Mouse (Mus musculus) forebrain, postnatal 0 days (tissue): ENCODE measurements around the gene Map3k19. TPM values are rescaled to one million over a fixed set of nuclear protein-coding genes. Genes with fewer than 3 reads are reported as not detected.
A peak's percentile ranks its signal among the peaks of the same experiment; 100 is the strongest.

Source experiments
- ATAC-seq: fragments of 200-750 bp; cut with Nextera tagmentation; 2 replicates; pipeline ENCODE4 v1.8.0; 2017; ENCODE audit warnings: mild to moderate bottlenecking, moderate library complexity
- DNase-seq: peaks from one replicate; pipeline ENCODE4 v3.0.0-alpha.2; 2015
- H3K27ac ChIP-seq: fragments of 300-500 bp; sonication (generic); 2 replicates; pipeline ENCODE4 v1.5.1; 2014; ENCODE audit warnings: low read depth, mild to moderate bottlenecking, antibody characterized with exemption, low read length, moderate library complexity, mixed read lengths
- H3K27me3 ChIP-seq: fragments of 300-500 bp; sonication (generic); 2 replicates; pipeline ENCODE4 v1.6.1; 2014; ENCODE audit warnings: mild to moderate bottlenecking, low read length, mixed read lengths; ENCODE audit not compliant: insufficient read depth
- H3K36me3 ChIP-seq: fragments of 300-500 bp; sonication (generic); 2 replicates; pipeline ENCODE4 v1.6.1; 2014; ENCODE audit warnings: mild to moderate bottlenecking, moderate library complexity; ENCODE audit not compliant: insufficient read depth
- H3K4me1 ChIP-seq: fragments of 300-500 bp; sonication (generic); 2 replicates; pipeline ENCODE4 v1.6.1; 2014; ENCODE audit warnings: antibody characterized with exemption; ENCODE audit not compliant: insufficient read depth
- H3K4me2 ChIP-seq: fragments of 300-500 bp; sonication (generic); 2 replicates; pipeline ENCODE4 v1.6.1; 2014; ENCODE audit warnings: low read depth, mild to moderate bottlenecking, moderate library complexity
- H3K4me3 ChIP-seq: fragments of 300-500 bp; sonication (generic); 2 replicates; pipeline ENCODE4 v1.5.1; 2014; ENCODE audit warnings: low read depth, low read length, mixed read lengths
- H3K9ac ChIP-seq: fragments of 300-500 bp; sonication (generic); 2 replicates; pipeline ENCODE4 v1.6.1; 2014; ENCODE audit warnings: mild to moderate bottlenecking
- H3K9me3 ChIP-seq: fragments of 300-500 bp; sonication (generic); 2 replicates; pipeline ENCODE4 v1.6.1; 2016; ENCODE audit warnings: low read length
- CTCF ChIP-seq: sonication (generic); IDR thresholded peaks from 2 replicates; pipeline ENCODE4 v1.5.1; 2016; ENCODE audit warnings: antibody characterized with exemption, control low read depth, low read depth
- WGBS: fragments of 180-500 bp; shearing (Covaris S2); extraction: QIAGEN DNeasy Blood & Tissue Kit; methylation state at CpG from one replicate; pipeline ENCODE4 v1.1.7; 2014; 5-methylcytosine and 5-hydroxymethylcytosine counted together
- polyA plus RNA-seq: library from polyadenylated mRNA; unstranded; fragments of >200 nt; fragmentation: Nextera tagmentation; extraction: Ambion mirVana; gene quantifications from 2 replicates; pipeline ENCODE4 v1.2.1, GENCODE M21; 2015
- total RNA-seq: library from RNA; depleted of rRNA; stranded (reverse); fragments of >200 nt; gene quantifications from 2 replicates; pipeline ENCODE4 v1.2.3, GENCODE M21; 2014; rRNA removed

Map3k19 gene
- total and polyA plus RNA-seq, 2 experiments from 2014 or later, result 0.94 to 3.2 TPM

DNA sequence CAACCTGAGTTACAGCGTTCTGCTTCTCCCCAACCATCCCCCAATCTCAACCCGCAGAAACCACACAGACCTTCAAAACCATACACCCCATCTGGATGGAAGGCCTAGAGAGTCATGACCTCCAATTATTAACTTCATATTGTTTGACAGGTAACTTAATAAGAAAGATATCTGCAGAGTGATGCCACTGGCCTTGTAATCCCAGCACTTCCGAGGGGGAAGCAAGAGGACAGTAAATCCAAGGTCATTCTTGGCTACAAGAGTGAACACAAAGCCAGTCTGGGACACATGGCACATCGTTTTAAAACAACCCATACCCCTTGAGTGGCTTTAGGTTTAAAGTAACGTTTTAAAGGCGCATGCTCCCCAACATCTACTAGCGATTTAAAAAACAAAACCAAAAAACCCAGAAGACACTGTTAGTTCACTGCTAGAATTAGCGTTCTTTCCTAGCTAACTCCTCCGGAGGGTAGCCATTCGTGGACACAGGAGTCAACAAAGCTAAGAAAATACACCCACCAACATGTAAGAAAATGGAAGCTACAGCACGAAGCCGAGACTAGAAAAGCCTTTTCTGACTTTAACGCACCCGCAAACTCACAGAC, 81.5 kb downstream of the Map3k19 start:
- ATAC-seq, result peak; percentile 26
- peak overlapping the region; percentile 91 for H3K9ac ChIP-seq
- H3K27ac ChIP-seq, result peak overlapping the region; percentile 92
- no peak for TF ChIP-seq CTCF
- no peaks in the 10 kb centered on the region for H3K27me3 ChIP-seq
- H3K4me3 ChIP-seq, result peak overlapping the region; percentile 74
- peak overlapping the region; percentile 65 for H3K4me2 ChIP-seq
- no peak for DNase-seq
- no peaks in the 10 kb centered on the region for H3K36me3 ChIP-seq
- H3K4me1 ChIP-seq, result 0 out of 2 replicates have a peak, but pooled peaks cover 14% of the 10 kb centered on the region
- no peaks in the 10 kb centered on the region for H3K9me3 ChIP-seq
- 1% methylated on average over 14 of the region's 14 CpGs for WGBS

DNA sequence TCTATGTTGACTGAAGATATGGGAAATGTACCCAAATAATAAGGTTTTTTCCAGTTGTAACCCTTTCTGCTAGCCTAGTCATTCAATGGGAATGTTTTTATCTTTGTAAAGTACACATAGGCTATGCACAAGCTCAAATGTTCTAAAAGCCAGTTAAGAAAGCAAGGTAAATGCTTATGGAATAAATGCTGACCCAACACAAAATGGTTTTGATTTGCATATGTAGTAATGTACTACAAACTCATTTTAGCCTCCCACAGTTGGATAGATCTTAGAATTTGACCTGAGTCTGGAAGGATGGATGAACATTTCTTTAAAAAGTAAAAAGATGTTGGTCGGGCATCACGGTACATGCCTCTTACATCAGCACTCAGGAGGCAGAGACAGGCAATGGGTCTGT, 88.1 kb downstream of the Map3k19 start:
- DNase-seq (no peak), ATAC-seq (no peak)
- H3K4me3 ChIP-seq, result no peak overlapping the region
- no peaks in the 10 kb centered on the region for H3K9me3 ChIP-seq
- no peak for TF ChIP-seq CTCF
- no peaks in the 10 kb centered on the region for H3K36me3 ChIP-seq
- H3K4me1 ChIP-seq, result no peaks in the 10 kb centered on the region
- H3K27ac ChIP-seq, result no peak overlapping the region
- 92% methylated on average over 2 of the region's 2 CpGs for WGBS
- no peak overlapping the region for H3K9ac ChIP-seq
- H3K4me2 ChIP-seq, result no peak overlapping the region
- H3K27me3 ChIP-seq, result no peaks in the 10 kb centered on the region

DNA sequence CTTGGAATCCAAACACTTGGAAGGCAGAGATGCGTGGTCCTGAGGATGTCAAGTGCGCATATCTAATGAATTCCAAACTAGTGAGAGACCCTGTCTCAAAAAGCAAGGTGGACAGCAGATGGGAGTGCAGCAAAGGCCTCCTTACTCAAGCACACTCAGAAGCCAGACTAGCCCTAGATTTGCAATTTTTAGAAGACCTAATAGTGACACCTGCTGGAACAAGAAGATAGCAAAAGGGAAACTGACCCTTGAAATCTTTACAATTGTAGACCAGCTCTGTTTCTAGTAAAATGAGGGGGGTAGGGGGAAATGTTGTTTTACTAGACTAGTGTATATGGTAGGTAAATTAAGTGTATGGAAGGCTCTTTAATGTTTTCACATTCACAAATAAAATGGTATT, 89.4 kb downstream of the Map3k19 start:
- Histone ChIP-seq H3K9ac (no peak overlapping the region), H3K27ac (no peak overlapping the region), H3K9me3 (no peaks in the 10 kb centered on the region), H3K36me3 (no peaks in the 10 kb centered on the region), H3K4me1 (no peaks in the 10 kb centered on the region), H3K27me3 (no peaks in the 10 kb centered on the region), H3K4me3 (no peak overlapping the region), H3K4me2 (no peak overlapping the region)
- peak; percentile 54 for DNase-seq
- TF ChIP-seq CTCF, result peak; percentile 66
- WGBS, result 66% methylated on average over 2 of the region's 2 CpGs
- ATAC-seq, result no peak

Other genes with a start within 250 kb of the Map3k19 start
- gene Tmem163, start 175.5 kb downstream of the Map3k19 start, total RNA-seq, result 30.7 and 36.7 TPM in 2 replicates
- 25.9 and 37.1 TPM in 2 replicates for gene Tmem163, start 175.5 kb downstream of the Map3k19 start, polyA plus RNA-seq
- gene Acmsd, start 125.6 kb downstream of the Map3k19 start, total RNA-seq, result not detected in 2 replicates
- gene Acmsd, start 125.6 kb downstream of the Map3k19 start, polyA plus RNA-seq, result 0.11 TPM in 1 of 2 replicates, not detected in the other
- gene Ccnt2, start 80.9 kb downstream of the Map3k19 start, total RNA-seq, result 36.2 and 51.5 TPM in 2 replicates
- gene Ccnt2, start 80.9 kb downstream of the Map3k19 start, polyA plus RNA-seq, result 12.8 and 23.2 TPM in 2 replicates
- gene Rab3gap1, start 13.7 kb upstream of the Map3k19 start, total RNA-seq, result 27.7 and 34.6 TPM in 2 replicates
- 8.5 and 13.5 TPM in 2 replicates for gene Rab3gap1, start 13.7 kb upstream of the Map3k19 start, polyA plus RNA-seq
- 4.1 and 4.8 TPM in 2 replicates for gene Zranb3, start 248.0 kb upstream of the Map3k19 start, total RNA-seq
- gene Zranb3, start 248.0 kb upstream of the Map3k19 start, polyA plus RNA-seq, result 2.3 and 2.7 TPM in 2 replicates
- gene R3hdm1, start 248.3 kb upstream of the Map3k19 start, total RNA-seq, result 61.5 and 67.8 TPM in 2 replicates
- gene R3hdm1, start 248.3 kb upstream of the Map3k19 start, polyA plus RNA-seq, result 69.5 and 86.6 TPM in 2 replicates